20 mouse cellular contexts compared by ENCODE assay signal in genomic region chr11:108239173-108239572, GRCm38 (mm10).
DNase-seq lines count a peak whose midpoint lies in the region; ATAC-seq and TF ChIP-seq lines count a peak whose summit lies in the region.
"Had no signal": no experiment of that assay in that cellular context is flagged by ENCODE, and none has a peak within 500 bp of the region (broad histone marks: within the 10 kb centered on the region; RNA-seq: fewer than 3 reads in every experiment).

No protein-coding gene starts in this region.

- ATAC-seq in kidney, embryonic 16.5 days (ENCODE audit: low FRiP score, low TSS enrichment) = no peak
- ATAC-seq in lung, embryonic 16.5 days (ENCODE audit: low read depth) = peak; percentile 39; the same call in 1 of the 2 replicates
- ATAC-seq in limb, embryonic 14.5 days (ENCODE audit: low FRiP score, low read depth) = peak; percentile 77; the same call in 1 of the 2 replicates
- ATAC-seq: CD4-positive, CD25-positive, alpha-beta regulatory T cell, adult 4 months; forebrain, embryonic 16.5 days had no signal

- peaks cover 37% of the 10 kb centered on the region for H3K4me1 ChIP-seq in kidney, embryonic 16.5 days (ENCODE audit: insufficient read depth, low read length)
- H3K4me1 ChIP-seq in kidney, adult 2 months (ENCODE audit: control insufficient read depth, insufficient read depth, low read length) = no peaks in the 10 kb centered on the region
- H3K4me1 ChIP-seq in lung, embryonic 16.5 days (replicated peaks; ENCODE audit: control insufficient read depth, insufficient read depth, low read length) = peaks cover 8% of the 10 kb centered on the region
- no peaks in the 10 kb centered on the region for H3K4me1 ChIP-seq in lung, adult 2 months (ENCODE audit: control insufficient read depth, insufficient read depth, low read length)
- H3K4me1 ChIP-seq in limb, embryonic 14.5 days (ENCODE audit: control insufficient read depth, insufficient read depth, low read length) = peaks cover 44% of the 10 kb centered on the region

- peak overlapping the region; percentile 16; the same call in 1 of the 2 replicates for H3K27ac ChIP-seq in kidney, embryonic 16.5 days (ENCODE audit: low read length)
- no peak overlapping the region for H3K27ac ChIP-seq in kidney, adult 2 months (ENCODE audit: insufficient read depth, low read depth, low read length)
- no peak overlapping the region for H3K27ac ChIP-seq in lung, embryonic 16.5 days (ENCODE audit: low read length)
- H3K27ac ChIP-seq in limb, embryonic 14.5 days (replicated peaks; ENCODE audit: low read depth, low read length) = no peak overlapping the region
- H3K27ac ChIP-seq: midbrain, embryonic 12.5 days had no signal

- no peak for TF ChIP-seq CTCF in kidney, adult 2 months (conservative IDR thresholded peaks at IDR 0.05; ENCODE audit: insufficient read depth, insufficient read length, low read depth, low read length)
- no peak for TF ChIP-seq CTCF in lung, adult 2 months (IDR thresholded peaks at IDR 0.05; ENCODE audit: insufficient read depth, low read length)

- H3K27me3 ChIP-seq in kidney, embryonic 16.5 days (ENCODE audit: insufficient read depth, low read length) = no peaks in the 10 kb centered on the region
- H3K27me3 ChIP-seq in kidney, adult 2 months (replicated peaks; ENCODE audit: control insufficient read depth, insufficient read depth, low read length) = no peaks in the 10 kb centered on the region
- H3K27me3 ChIP-seq in lung, embryonic 16.5 days (ENCODE audit: control insufficient read depth, insufficient read depth, low read depth, low read length) = no peaks in the 10 kb centered on the region
- H3K27me3 ChIP-seq in limb, embryonic 14.5 days (ENCODE audit: control insufficient read depth, insufficient read depth, low read length) = no peaks in the 10 kb centered on the region

- no peak overlapping the region for H3K9ac ChIP-seq in kidney, embryonic 16.5 days (replicated peaks; ENCODE audit: low read length)
- no peak overlapping the region for H3K9ac ChIP-seq in lung, embryonic 16.5 days (ENCODE audit: low read length)
- no peak overlapping the region for H3K9ac ChIP-seq in limb, embryonic 14.5 days (ENCODE audit: low read depth, low read length, severe bottlenecking)
- H3K9ac ChIP-seq: midbrain, embryonic 12.5 days had no signal

- H3K9me3 ChIP-seq in kidney, embryonic 16.5 days (ENCODE audit: low read length) = no peaks in the 10 kb centered on the region
- H3K9me3 ChIP-seq in lung, embryonic 16.5 days (ENCODE audit: control insufficient read depth, low read length) = no peaks in the 10 kb centered on the region
- no peaks in the 10 kb centered on the region for H3K9me3 ChIP-seq in limb, embryonic 14.5 days (ENCODE audit: control insufficient read depth, low read length)
- H3K9me3 ChIP-seq: forebrain, embryonic 10.5 days; midbrain, embryonic 12.5 days had no signal

- DNase-seq in gastrocnemius, postnatal 25 days = peak; percentile 32
- DNase-seq in gastrocnemius, postnatal 10 days = no peak
- no peak for DNase-seq in kidney, adult 2 months
- no peak for DNase-seq in lung, adult 2 months
- peak; percentile 44 for DNase-seq in limb, embryonic 14.5 days (ENCODE audit: low spot score)
- DNase-seq in natural killer cell, adult 2 months (ENCODE audit: low spot score in 2 of 2) = no peak
- DNase-seq: cerebellum, adult 11 months; cerebellum, adult 9-11 months; heart, postnatal 10 days; lung, postnatal 10 days; retina, postnatal 1 day; right cerebral cortex, postnatal 25 days; spleen, adult 18-20 months had no signal

- 45% methylated on average over 4 of the region's 4 CpGs for WGBS in kidney, embryonic 16.5 days
- 84% methylated on average over 4 of the region's 4 CpGs for WGBS in kidney, adult 2 months
- 60% methylated on average over 4 of the region's 4 CpGs for WGBS in lung, embryonic 16.5 days
- WGBS in lung, adult 2 months = 71% methylated on average over 4 of the region's 4 CpGs
- WGBS in limb, embryonic 14.5 days = 49% methylated on average over 4 of the region's 4 CpGs

- no peak overlapping the region for H3K4me2 ChIP-seq in kidney, embryonic 16.5 days (replicated peaks; ENCODE audit: low read depth, low read length)
- no peak overlapping the region for H3K4me2 ChIP-seq in lung, embryonic 16.5 days (ENCODE audit: low read depth, low read length)
- H3K4me2 ChIP-seq in limb, embryonic 14.5 days (replicated peaks; ENCODE audit: low read depth, low read length, severe bottlenecking) = no peak overlapping the region
- H3K4me2 ChIP-seq: heart, embryonic 11.5 days; midbrain, embryonic 12.5 days had no signal

- H3K36me3 ChIP-seq in kidney, embryonic 16.5 days (ENCODE audit: insufficient read depth, low read length) = no peaks in the 10 kb centered on the region
- H3K36me3 ChIP-seq in kidney, adult 2 months (ENCODE audit: control insufficient read depth, insufficient read depth, low read length) = no peaks in the 10 kb centered on the region
- no peaks in the 10 kb centered on the region for H3K36me3 ChIP-seq in lung, embryonic 16.5 days (ENCODE audit: control insufficient read depth, insufficient read depth, low read length)
- no peaks in the 10 kb centered on the region for H3K36me3 ChIP-seq in limb, embryonic 14.5 days (ENCODE audit: control insufficient read depth, insufficient read depth, low read length)
- H3K36me3 ChIP-seq: forebrain, embryonic 10.5 days; midbrain, embryonic 12.5 days had no signal

- no peak for TF ChIP-seq POLR2A in kidney, adult 2 months (IDR thresholded peaks at IDR 0.05; ENCODE audit: low read depth, low read length)
- TF ChIP-seq POLR2A in lung, adult 2 months (IDR thresholded peaks at IDR 0.05; ENCODE audit: borderline replicate concordance, extremely low read depth, low read depth, low read length) = no peak
- TF ChIP-seq POLR2A in limb, embryonic 14.5 days (IDR thresholded peaks at IDR 0.05; ENCODE audit: borderline replicate concordance, extremely low read depth, insufficient read depth, insufficient read length) = no peak

- H3K4me3 ChIP-seq in kidney, embryonic 16.5 days (ENCODE audit: low read length) = no peak overlapping the region
- H3K4me3 ChIP-seq in kidney, adult 2 months (ENCODE audit: insufficient read depth, low read depth, low read length) = no peak overlapping the region
- H3K4me3 ChIP-seq in lung, embryonic 16.5 days (ENCODE audit: low read length) = no peak overlapping the region
- H3K4me3 ChIP-seq in lung, adult 2 months (replicated peaks; ENCODE audit: extremely low read depth, low read depth, low read length) = no peak overlapping the region
- H3K4me3 ChIP-seq in limb, embryonic 14.5 days (replicated peaks; ENCODE audit: low read length) = no peak overlapping the region
- H3K4me3 ChIP-seq: forebrain, embryonic 10.5 days; midbrain, embryonic 12.5 days had no signal

Comparison
In these comparisons a context has a peak if more than half of its experiments do, and no peak if none do; other contexts are left out.
1. DNase-seq: peak in gastrocnemius, postnatal 25 days (single experiment) and limb, embryonic 14.5 days (single experiment); none in gastrocnemius, postnatal 10 days (single experiment), kidney, adult 2 months (single experiment), lung, adult 2 months (single experiment) and natural killer cell, adult 2 months (0 of 2).